Mouse (Mus musculus): Measurements from ENCODE around the gene Tpk1.
"Not testable (repeated sequence)": the region's sequence is repeated elsewhere in the genome, so short reads cannot be mapped to it uniquely, and the experiment has no call there.

The Tpk1 gene

DNA sequence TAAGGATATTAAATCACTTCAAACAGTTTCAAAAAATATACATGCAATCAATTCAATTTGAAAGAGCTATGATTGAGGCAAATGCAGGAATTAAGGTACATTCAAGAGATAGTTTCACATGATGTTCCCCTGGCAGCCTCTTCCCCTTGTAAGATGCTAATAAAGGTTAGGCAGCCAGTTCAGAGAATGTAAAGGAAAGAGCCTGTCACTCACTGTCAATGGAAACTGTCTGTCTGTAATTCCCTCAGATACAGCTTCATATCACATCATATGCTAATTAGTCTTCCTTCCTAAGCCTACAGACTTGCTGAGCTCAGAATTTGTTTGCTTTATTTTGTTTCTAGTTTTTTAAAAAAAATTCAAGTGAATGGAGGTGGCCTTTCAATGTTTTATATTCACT is 147.7 kb downstream of the Tpk1 start:
- DNase-seq: no peak

- DNase-seq: no peak
Observed at GRCm38 (mm10) chr6:43517316-43517655, 148.8 kb downstream of the Tpk1 start.

- no peak for DNase-seq
Observed at GRCm38 (mm10) chr6:43516593-43517315, 149.3 kb downstream of the Tpk1 start.

- not testable (repeated sequence) for DNase-seq
Observed at GRCm38 (mm10) chr6:43506686-43507385, 159.2 kb downstream of the Tpk1 start.

- no peak for DNase-seq
Observed at GRCm38 (mm10) chr6:43504609-43505230, 161.4 kb downstream of the Tpk1 start.

GRCm38 (mm10) chr6:43492367-43492766 is 173.7 kb downstream of the Tpk1 start:
- no peak for DNase-seq

- DNase-seq: no peak
Observed at GRCm38 (mm10) chr6:43486691-43487090, 179.4 kb downstream of the Tpk1 start.

DNA sequence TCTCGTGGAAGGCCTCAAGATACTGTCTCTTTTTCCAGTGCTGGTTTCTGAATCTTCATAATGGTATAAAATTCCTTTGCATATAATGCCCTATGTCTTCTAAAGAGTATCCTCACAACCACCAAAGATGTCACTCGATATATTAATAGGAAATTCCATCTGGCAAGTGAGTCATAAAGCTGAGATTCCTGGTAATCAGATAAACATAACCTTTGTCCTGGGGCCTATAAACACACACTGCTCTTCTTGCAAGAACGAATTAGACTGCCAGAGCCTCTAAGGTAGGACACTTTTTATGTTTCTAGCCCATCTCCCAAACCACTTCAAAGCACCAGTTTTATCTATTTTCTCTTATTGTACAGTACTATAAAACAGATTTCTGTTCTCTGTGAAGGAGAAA is 185.4 kb downstream of the Tpk1 start:
- DNase-seq: no peak

DNA sequence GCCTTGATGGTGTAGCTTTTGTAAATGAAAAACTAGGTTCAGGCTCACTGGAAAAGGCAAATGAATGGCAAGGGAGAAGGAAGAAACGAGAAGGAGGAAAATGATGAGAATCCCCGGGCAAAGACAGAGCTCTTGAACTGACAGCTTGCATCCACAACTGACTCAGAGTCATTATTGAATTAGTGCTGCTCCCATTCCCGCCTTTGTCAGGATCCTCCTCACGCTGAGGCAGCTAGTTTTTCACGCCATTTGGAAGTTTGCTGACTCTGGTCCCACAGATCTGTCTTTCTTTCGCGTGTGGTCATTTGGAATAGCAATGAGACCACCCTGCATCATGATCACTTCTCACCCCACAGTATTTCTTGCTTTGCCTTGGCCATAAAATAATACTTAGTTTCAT is 187.3 kb downstream of the Tpk1 start:
- no peak for DNase-seq

GRCm38 (mm10) chr6:43476406-43476805 is 189.7 kb downstream of the Tpk1 start:
- DNase-seq: no peak

DNA sequence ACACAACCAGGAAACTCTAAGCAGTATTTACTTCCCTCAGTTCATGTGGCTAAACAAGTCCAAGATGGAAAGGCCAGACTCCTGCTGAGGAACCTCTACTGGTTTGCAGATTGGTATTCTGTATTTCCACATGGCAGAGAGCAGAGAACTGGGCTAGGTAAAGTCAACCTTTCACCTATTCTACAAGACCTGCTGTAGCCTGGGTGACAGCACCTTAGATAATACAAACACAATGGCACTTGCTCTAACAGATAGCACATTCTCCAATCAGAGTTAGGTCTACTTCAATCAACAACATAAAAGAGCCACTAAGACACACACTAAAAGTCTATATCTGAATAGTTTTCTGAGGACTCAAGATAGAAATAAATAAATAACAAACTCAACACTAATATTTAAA is 190.2 kb downstream of the Tpk1 start:
- DNase-seq: no peak

DNA sequence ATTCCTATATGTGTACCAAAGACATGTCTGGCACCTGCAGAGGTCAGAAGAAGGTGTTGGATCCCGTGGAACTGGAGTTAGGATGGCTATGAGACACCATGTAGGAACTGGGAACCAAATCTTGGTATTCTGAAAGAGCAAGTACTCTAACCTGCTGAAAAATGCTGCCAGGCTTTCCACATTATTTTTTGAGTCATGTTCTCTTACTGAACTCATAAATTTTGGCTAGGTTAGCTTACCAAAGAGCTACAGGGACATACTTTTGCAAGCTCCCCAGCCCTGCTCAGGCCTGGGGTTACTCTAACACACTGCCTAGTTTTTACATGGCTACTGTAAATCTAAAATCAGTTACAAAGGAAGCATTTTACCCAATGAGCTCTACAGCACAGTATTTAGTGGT is 194.5 kb downstream of the Tpk1 start:
- DNase-seq: no peak

DNA sequence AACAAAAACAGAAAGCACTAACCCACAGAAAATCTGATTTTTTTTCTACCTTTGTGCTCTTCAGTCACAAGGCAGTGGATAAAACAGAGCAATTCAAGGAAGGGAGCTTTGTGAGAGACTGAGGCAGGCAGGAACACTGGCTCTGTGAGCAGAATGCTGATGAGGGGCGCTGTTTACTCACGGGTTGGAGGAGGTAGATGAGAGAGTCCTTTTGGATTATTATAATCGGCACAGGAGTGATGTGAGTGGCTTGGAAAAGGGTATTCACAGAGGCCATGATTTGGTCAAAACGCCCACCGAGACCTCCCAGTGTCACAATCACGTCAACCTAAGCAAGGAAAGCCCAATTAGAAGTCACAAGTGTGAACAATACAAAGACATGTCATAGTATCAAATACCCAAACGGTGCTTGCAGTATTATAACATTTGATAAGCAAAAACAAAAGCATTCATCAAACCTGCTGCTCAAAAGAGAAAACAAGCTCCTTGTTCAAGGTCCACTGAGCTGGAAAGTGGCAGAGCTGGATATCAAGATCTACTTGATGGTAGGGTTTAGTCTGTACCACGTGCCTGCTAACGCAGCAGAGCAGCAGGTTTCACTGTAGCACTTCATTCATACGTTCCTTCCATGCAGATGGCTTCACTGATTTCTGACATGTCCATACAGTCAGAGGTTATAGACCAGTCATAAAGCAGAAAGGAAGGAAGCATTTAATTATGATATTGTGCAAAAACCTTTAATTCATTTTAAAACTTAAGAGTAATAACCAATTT is 197.1 kb downstream of the Tpk1 start:
- no peak for DNase-seq

DNA sequence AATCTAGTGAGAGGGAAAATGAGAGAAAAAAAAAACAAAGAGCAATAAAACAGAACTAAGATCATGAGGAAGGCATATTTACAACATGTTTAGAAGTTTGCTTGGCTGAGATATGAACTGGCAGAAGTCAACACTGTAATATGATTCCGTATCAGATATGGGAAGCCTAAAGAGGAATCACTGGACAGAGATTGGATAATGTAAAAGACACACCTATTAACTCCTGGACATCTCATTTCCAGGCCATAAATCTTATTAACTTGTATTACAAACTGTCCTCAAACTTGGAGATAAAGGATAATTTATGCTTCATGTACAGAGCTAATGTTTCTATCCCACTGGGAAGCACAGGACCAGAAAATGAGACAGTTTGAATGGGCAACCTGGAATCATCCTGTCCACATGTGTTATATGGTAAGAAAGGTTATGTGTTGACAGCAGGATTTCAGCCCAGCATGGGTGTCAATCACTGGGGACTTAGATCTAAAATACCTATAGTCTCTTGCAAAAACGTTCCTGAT is 203.2 kb downstream of the Tpk1 start:
- no peak for DNase-seq

- no peak for DNase-seq
Observed at GRCm38 (mm10) chr6:43462189-43462848, 203.8 kb downstream of the Tpk1 start.

DNA sequence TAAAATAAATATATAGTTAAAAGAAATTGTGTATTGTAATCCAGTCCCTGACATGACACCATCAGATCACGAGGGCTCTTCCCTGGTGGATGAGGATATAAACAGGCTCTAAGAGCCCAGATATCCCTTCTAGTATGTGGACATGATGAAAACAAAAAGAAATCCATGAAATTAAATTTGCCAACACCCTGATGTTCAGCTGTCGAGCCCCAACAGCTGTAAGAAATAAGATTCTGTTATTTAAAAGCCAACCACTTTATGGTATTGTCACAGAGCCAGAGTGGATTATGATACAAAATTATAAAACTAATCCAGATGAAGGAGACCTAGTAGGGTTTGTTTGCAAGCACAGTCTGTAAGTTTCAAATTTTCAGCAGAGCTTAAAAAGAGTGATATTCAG is 207.0 kb downstream of the Tpk1 start:
- DNase-seq: no peak

GRCm38 (mm10) chr6:43457989-43458388 is 208.1 kb downstream of the Tpk1 start:
- no peak for DNase-seq

DNA sequence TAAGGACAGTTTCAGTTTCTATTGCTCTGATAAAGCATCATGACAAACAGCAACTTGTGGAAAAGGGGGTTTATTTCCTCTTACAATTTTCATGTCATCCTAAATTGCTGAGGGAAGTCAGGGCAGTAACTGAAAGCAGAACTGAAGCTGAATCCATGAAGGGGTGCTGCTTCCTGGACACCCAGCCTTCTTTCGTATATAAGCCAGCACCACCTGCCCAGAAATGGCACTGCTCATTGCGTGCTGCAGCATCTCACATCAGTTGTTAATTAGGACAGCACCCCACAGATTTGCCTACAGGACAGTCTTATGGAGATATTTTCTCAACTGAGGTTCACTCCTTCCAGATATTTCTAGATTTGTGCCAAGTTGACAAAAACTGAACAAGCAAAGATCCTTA is 216.6 kb downstream of the Tpk1 start:
- DNase-seq: no peak

DNA sequence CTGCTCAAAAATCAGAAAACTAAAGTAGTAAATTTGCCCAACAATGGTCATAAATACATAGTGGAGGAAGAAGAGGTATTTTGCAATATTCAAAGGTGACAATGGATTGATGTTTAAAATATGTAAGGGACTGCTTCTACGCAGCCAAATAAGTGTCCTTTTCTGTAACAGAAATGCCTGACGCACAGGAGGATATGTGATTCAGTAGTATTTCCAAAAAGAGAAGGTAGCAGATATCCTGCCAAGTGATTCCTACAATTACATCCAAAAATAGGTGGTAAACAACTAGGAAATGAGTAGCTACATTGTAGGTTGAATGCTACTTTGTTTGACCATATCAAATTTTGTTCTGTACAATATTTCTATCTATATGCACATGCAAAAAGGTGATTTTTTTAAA is 220.2 kb downstream of the Tpk1 start:
- DNase-seq: no peak

DNA sequence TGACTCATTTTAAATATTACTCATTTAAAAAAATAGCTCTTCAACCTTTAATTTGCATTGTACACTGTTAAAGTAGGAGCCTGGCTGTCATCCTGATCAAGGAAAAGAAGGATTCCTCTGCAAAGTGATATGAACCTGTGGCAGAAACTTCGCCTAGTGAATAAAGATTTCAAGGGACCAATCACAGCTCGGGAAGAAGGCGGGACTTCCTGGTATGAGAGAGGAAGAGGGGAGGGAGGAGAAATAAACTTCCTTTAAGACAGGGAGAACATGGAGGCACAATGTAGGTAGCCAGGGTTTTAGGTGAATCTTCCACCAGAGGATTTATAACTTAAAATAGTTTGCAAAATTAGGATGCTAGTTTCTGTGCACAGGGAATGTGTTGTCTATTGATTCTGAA is 223.9 kb downstream of the Tpk1 start:
- no peak for DNase-seq

DNA sequence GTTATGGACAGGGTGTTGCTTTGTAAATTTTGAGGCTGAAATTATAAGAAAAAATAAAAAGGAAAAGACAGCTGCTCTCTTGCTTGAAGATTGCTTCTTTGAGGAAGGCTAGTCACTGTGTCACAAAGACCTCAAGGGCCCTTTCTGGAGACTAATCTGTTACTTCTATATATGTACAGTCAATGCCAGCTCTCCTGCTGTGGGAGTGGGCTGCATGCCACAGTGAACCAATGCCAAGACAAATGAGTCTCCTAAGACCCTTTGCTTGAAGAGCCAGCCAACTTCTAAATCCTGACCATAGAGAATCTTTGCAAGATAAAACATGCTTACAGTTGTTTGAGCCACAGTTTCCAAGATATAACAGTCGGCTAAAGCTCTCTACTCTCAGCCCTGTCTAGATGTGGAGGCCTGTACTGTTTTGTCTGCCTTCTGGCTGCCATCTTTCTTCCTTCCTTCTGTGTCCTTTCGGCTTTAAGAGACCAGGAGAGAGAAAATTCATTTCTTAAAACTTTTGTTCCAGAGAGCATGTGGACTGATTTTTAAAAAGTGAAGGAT is 230.0 kb downstream of the Tpk1 start:
- DNase-seq: no peak

- no peak for DNase-seq
Observed at GRCm38 (mm10) chr6:43434365-43434764, 231.7 kb downstream of the Tpk1 start.

Measured in kidney, adult 9 months (tissue).